Mouse (Mus musculus): Measurements from ENCODE around the gene Pklr. TPM values are rescaled to one million over a fixed set of nuclear protein-coding genes. Genes with fewer than 3 reads are reported as not detected.

Pklr gene
- polyA plus RNA-seq (2014; fragmentation: Illumina TruSeq; extraction: RNeasy Lipid Tissue Mini Kit (QIAGEN cat#74804); ENCODE audit: low read depth, low replicate concordance), result 10.3 TPM

GRCm38 (mm10) chr3:89135958-89136357 lies at the start of gene Pklr:
Pklr (plus strand) TSS chr3:89136142.

GRCm38 (mm10) chr3:89093175-89093574 lies 42.8 kb upstream of the Pklr start, which contains the start of gene Rusc1:
Rusc1 (minus strand) TSS chr3:89093311.

GRCm38 (mm10) chr3:89100811-89101210 lies 35.1 kb upstream of the Pklr start, which contains the start of gene Gm43738:
Gm43738 (minus strand) TSS chr3:89101099.

GRCm38 (mm10) chr3:89101812-89102494 lies 34.0 kb upstream of the Pklr start, which contains the start of gene Fdps:
Fdps (minus strand) TSS chr3:89101959.

DNA sequence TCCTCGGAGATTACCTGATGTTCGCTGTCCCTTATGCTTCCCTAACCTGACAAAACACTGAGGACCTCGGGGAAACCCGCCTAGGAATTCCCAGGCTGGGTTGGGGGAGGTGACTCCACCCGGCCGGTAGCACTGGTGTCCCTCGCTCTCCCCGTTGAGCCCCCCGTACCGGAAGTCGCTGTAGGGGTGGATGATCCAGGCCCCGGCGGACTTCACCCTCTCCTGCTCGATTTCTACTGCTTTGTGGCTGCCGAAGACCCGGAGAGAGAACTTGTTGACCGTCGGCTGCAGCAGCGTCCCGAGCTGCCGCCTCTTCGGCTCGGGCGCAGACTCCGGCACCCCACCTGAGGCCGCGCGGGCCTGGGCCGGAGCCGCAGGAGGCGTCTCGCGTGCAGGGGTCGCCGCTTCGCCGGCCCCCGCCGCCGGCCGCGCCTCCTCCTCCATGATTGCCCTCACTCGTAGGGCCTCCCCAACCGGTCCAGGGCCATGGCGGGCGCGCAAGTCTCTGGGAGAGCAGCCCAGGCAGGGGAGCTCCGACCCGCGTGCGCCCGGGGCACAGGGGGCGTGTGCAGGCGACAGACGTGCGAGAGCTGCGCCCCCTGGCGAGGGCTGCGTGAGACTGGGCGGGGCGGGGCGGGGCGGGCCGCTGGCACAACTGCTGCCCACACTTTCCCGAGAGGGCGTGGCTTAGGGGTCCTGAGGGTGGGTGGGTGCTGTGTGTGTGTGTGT lies 23.8 kb downstream of the Pklr start, which contains the start of gene Hcn3:
Gene Hcn3 (minus strand): TSS at position 581 of the 729 bp plus-strand sequence.

DNA sequence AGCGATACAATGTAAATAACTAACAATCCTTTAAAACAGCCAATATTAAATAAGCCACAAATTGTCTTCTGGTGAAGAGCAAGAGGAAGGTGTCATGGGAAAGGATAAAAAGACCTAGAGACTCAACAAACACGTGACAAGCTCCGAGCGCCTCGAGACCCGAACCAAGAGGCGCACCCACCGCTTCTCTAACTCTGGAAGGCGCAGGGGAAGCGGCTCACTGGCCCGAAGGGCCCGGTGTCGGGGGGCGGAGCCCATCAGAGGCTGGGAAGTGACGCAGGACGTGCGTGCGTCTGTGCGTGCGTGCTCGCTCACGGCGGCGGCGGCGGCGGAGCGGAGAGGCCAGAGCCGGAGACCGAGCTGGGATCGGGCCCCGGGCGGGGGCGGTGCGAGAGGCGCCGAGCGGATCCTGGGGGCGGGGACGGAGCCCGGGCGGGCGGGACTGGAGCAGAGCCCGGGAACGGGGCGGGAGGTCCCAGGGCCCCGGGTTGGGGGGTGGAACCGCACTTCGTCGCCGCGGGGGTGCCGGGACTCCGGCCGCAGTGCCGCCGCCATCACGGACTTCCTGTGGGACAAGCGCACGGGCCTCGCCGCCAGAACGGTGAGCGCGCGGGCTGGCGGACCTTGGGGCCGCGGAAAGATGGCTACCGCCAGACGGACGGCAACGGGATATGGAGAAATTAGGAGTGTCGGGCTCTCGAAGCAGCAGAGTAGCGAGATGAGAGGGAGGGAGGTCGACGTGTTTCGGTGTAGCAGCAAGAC lies 28.7 kb downstream of the Pklr start, which contains the start of gene Clk2:
Gene Clk2 (plus strand): TSS at position 290 of the 762 bp plus-strand sequence.

DNA sequence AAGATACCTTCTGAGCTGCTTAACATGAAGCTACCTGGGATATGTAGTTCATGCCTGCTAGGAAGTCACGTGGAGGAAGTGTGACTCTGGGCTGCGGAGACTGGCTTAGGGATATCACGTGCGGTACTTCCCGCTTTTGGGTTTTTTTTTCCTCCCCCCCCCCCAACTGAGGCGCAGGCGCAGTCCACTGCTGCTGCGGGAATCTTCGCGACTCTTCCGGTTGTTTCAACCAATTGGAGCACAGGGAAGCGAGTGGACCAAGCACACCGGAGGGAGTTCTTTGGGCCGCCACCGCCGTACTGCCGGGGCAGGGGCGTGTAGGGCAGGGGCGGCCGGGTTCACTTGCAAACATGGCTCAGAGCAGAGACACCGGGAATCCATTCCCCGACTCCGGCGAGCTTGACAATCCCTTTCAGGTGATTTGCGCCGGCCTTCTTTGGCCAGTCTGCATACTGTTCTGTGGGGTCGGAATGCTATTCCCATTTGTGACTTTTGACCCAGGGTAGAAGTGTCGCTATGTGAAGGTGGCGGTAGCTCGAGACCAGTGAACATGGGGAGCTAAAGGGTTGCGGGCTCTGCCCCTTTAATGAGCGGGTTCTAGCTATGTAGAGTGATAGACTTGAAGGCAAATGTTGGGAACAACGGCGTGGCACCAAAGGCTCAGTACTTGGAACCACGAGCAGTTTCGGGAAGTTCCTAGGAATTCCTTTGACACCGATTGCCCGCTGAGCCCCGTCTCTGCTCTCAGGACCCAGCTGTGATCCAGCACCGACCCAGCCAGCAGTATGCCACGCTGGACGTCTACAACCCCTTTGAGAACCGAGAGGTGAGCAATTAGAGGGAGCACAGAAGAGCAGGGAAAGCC lies 41.5 kb downstream of the Pklr start, which contains the start of gene Scamp3:
Gene Scamp3 (plus strand): TSS at position 232 of the 865 bp plus-strand sequence.

GRCm38 (mm10) chr3:89183058-89183958 lies 47.4 kb downstream of the Pklr start, which contains the start of gene Fam189b:
Fam189b (plus strand) TSS chr3:89183143.

Other genes with a start within 250 kb of the Pklr start
- gene Msto1, start 222.1 kb upstream of the Pklr start, polyA plus RNA-seq (2014; fragmentation: Illumina TruSeq; extraction: RNeasy Lipid Tissue Mini Kit (QIAGEN cat#74804); ENCODE audit: low read depth, low replicate concordance), result 1.1 TPM
- 40.4 TPM for gene Ash1l, start 185.5 kb upstream of the Pklr start, polyA plus RNA-seq (2014; fragmentation: Illumina TruSeq; extraction: RNeasy Lipid Tissue Mini Kit (QIAGEN cat#74804); ENCODE audit: low read depth, low replicate concordance)
- 106 TPM for gene Dap3, start 185.0 kb upstream of the Pklr start, polyA plus RNA-seq (2014; fragmentation: Illumina TruSeq; extraction: RNeasy Lipid Tissue Mini Kit (QIAGEN cat#74804); ENCODE audit: low read depth, low replicate concordance)
- gene Rusc1, start 42.8 kb upstream of the Pklr start, polyA plus RNA-seq (2014; fragmentation: Illumina TruSeq; extraction: RNeasy Lipid Tissue Mini Kit (QIAGEN cat#74804); ENCODE audit: low read depth, low replicate concordance), result 5.8 TPM
- not detected for gene Gm43738, start 35.0 kb upstream of the Pklr start, polyA plus RNA-seq (2014; fragmentation: Illumina TruSeq; extraction: RNeasy Lipid Tissue Mini Kit (QIAGEN cat#74804); ENCODE audit: low read depth, low replicate concordance)
- gene Fdps, start 34.2 kb upstream of the Pklr start, polyA plus RNA-seq (2014; fragmentation: Illumina TruSeq; extraction: RNeasy Lipid Tissue Mini Kit (QIAGEN cat#74804); ENCODE audit: low read depth, low replicate concordance), result 6.4 TPM
- not detected for gene Hcn3, start 24.1 kb downstream of the Pklr start, polyA plus RNA-seq (2014; fragmentation: Illumina TruSeq; extraction: RNeasy Lipid Tissue Mini Kit (QIAGEN cat#74804); ENCODE audit: low read depth, low replicate concordance)
- 6.5 TPM for gene Clk2, start 28.7 kb downstream of the Pklr start, polyA plus RNA-seq (2014; fragmentation: Illumina TruSeq; extraction: RNeasy Lipid Tissue Mini Kit (QIAGEN cat#74804); ENCODE audit: low read depth, low replicate concordance)
- 7.7 TPM for gene Scamp3, start 41.3 kb downstream of the Pklr start, polyA plus RNA-seq (2014; fragmentation: Illumina TruSeq; extraction: RNeasy Lipid Tissue Mini Kit (QIAGEN cat#74804); ENCODE audit: low read depth, low replicate concordance)
- gene Fam189b, start 47.0 kb downstream of the Pklr start, polyA plus RNA-seq (2014; fragmentation: Illumina TruSeq; extraction: RNeasy Lipid Tissue Mini Kit (QIAGEN cat#74804); ENCODE audit: low read depth, low replicate concordance), result not detected
- gene Gba, start 66.8 kb downstream of the Pklr start, polyA plus RNA-seq (2014; fragmentation: Illumina TruSeq; extraction: RNeasy Lipid Tissue Mini Kit (QIAGEN cat#74804); ENCODE audit: low read depth, low replicate concordance), result 10.7 TPM
- gene Thbs3, start 79.0 kb downstream of the Pklr start, polyA plus RNA-seq (2014; fragmentation: Illumina TruSeq; extraction: RNeasy Lipid Tissue Mini Kit (QIAGEN cat#74804); ENCODE audit: low read depth, low replicate concordance), result 0.73 TPM
- 50.1 TPM for gene Mtx1, start 90.9 kb downstream of the Pklr start, polyA plus RNA-seq (2014; fragmentation: Illumina TruSeq; extraction: RNeasy Lipid Tissue Mini Kit (QIAGEN cat#74804); ENCODE audit: low read depth, low replicate concordance)
- gene Muc1, start 92.9 kb downstream of the Pklr start, polyA plus RNA-seq (2014; fragmentation: Illumina TruSeq; extraction: RNeasy Lipid Tissue Mini Kit (QIAGEN cat#74804); ENCODE audit: low read depth, low replicate concordance), result 9.3 TPM
- gene Krtcap2, start 109.8 kb downstream of the Pklr start, polyA plus RNA-seq (2014; fragmentation: Illumina TruSeq; extraction: RNeasy Lipid Tissue Mini Kit (QIAGEN cat#74804); ENCODE audit: low read depth, low replicate concordance), result 27.7 TPM
- not detected for gene Trim46, start 110.2 kb downstream of the Pklr start, polyA plus RNA-seq (2014; fragmentation: Illumina TruSeq; extraction: RNeasy Lipid Tissue Mini Kit (QIAGEN cat#74804); ENCODE audit: low read depth, low replicate concordance)
- gene Dpm3, start 123.2 kb downstream of the Pklr start, polyA plus RNA-seq (2014; fragmentation: Illumina TruSeq; extraction: RNeasy Lipid Tissue Mini Kit (QIAGEN cat#74804); ENCODE audit: low read depth, low replicate concordance), result not detected
- gene Slc50a1, start 134.4 kb downstream of the Pklr start, polyA plus RNA-seq (2014; fragmentation: Illumina TruSeq; extraction: RNeasy Lipid Tissue Mini Kit (QIAGEN cat#74804); ENCODE audit: low read depth, low replicate concordance), result 10.2 TPM
- 8.2 TPM for gene Efna1, start 145.0 kb downstream of the Pklr start, polyA plus RNA-seq (2014; fragmentation: Illumina TruSeq; extraction: RNeasy Lipid Tissue Mini Kit (QIAGEN cat#74804); ENCODE audit: low read depth, low replicate concordance)
- not detected for gene Efna3, start 186.8 kb downstream of the Pklr start, polyA plus RNA-seq (2014; fragmentation: Illumina TruSeq; extraction: RNeasy Lipid Tissue Mini Kit (QIAGEN cat#74804); ENCODE audit: low read depth, low replicate concordance)
- gene Efna4, start 201.9 kb downstream of the Pklr start, polyA plus RNA-seq (2014; fragmentation: Illumina TruSeq; extraction: RNeasy Lipid Tissue Mini Kit (QIAGEN cat#74804); ENCODE audit: low read depth, low replicate concordance), result not detected
- 4.4 TPM for gene Adam15, start 213.9 kb downstream of the Pklr start, polyA plus RNA-seq (2014; fragmentation: Illumina TruSeq; extraction: RNeasy Lipid Tissue Mini Kit (QIAGEN cat#74804); ENCODE audit: low read depth, low replicate concordance)
- gene Dcst2, start 225.8 kb downstream of the Pklr start, polyA plus RNA-seq (2014; fragmentation: Illumina TruSeq; extraction: RNeasy Lipid Tissue Mini Kit (QIAGEN cat#74804); ENCODE audit: low read depth, low replicate concordance), result not detected
- not detected for gene Dcst1, start 229.1 kb downstream of the Pklr start, polyA plus RNA-seq (2014; fragmentation: Illumina TruSeq; extraction: RNeasy Lipid Tissue Mini Kit (QIAGEN cat#74804); ENCODE audit: low read depth, low replicate concordance)

All from kidney, adult 10 weeks (tissue).